Mouse (Mus musculus) midbrain, embryonic 10.5 days (tissue): ENCODE measurements around the gene Igf1r. TPM values are rescaled to one million over a fixed set of nuclear protein-coding genes. Genes with fewer than 3 reads are reported as not detected.

Source experiments
- DNase-seq: peaks from one replicate; pipeline ENCODE4 v3.0.0-alpha.2; 2017; ENCODE audit warnings: low spot score
- H3K27ac ChIP-seq: fragments of 300-500 bp; sonication (generic); replicated peaks from 2 replicates; pipeline ENCODE4 v1.5.1; 2016; ENCODE audit warnings: mild to moderate bottlenecking
- H3K27me3 ChIP-seq: fragments of 300-500 bp; sonication (generic); 2 replicates; pipeline ENCODE4 v1.6.1; 2016; ENCODE audit warnings: low read depth, mild to moderate bottlenecking; ENCODE audit not compliant: poor library complexity, severe bottlenecking
- H3K36me3 ChIP-seq: fragments of 300-500 bp; sonication (generic); 2 replicates; pipeline ENCODE4 v1.6.1; 2016; ENCODE audit warnings: mild to moderate bottlenecking, moderate library complexity
- H3K4me1 ChIP-seq: fragments of 300-500 bp; sonication (generic); 2 replicates; pipeline ENCODE4 v1.6.1; 2016
- H3K4me3 ChIP-seq: fragments of 300-500 bp; sonication (generic); 2 replicates; pipeline ENCODE4 v1.5.1; 2016; ENCODE audit warnings: mild to moderate bottlenecking, moderate library complexity
- H3K9me3 ChIP-seq: fragments of 300-500 bp; sonication (generic); replicated peaks from 2 replicates; pipeline ENCODE4 v1.6.1; 2016; ENCODE audit warnings: mild to moderate bottlenecking
- WGBS: fragments of 180-500 bp; shearing (Covaris S2); methylation state at CpG from one replicate; pipeline ENCODE4 v1.1.7; 2016; 5-methylcytosine and 5-hydroxymethylcytosine counted together
- polyA plus RNA-seq: library from polyadenylated mRNA; unstranded; fragments of >200 nt; fragmentation: Nextera tagmentation; extraction: Ambion mirVana; gene quantifications from 2 replicates; pipeline ENCODE4 v1.2.1, GENCODE M21; 2016

Gene Igf1r
- polyA plus RNA-seq, 1 experiment from 2014 or later = 17.0 TPM

GRCm38 (mm10) chr7:68224006-68224405 is 271.4 kb downstream of the Igf1r start:
- 95% methylated on average over 5 of the region's 5 CpGs for WGBS
- no peak overlapping the region for H3K4me3 ChIP-seq
- H3K9me3 ChIP-seq = no peaks in the 10 kb centered on the region
- H3K4me1 ChIP-seq = peaks cover 26% of the 10 kb centered on the region
- peaks cover 92% of the 10 kb centered on the region for H3K36me3 ChIP-seq
- no peaks in the 10 kb centered on the region for H3K27me3 ChIP-seq
- no peak overlapping the region for H3K27ac ChIP-seq
- no peak for DNase-seq

DNA sequence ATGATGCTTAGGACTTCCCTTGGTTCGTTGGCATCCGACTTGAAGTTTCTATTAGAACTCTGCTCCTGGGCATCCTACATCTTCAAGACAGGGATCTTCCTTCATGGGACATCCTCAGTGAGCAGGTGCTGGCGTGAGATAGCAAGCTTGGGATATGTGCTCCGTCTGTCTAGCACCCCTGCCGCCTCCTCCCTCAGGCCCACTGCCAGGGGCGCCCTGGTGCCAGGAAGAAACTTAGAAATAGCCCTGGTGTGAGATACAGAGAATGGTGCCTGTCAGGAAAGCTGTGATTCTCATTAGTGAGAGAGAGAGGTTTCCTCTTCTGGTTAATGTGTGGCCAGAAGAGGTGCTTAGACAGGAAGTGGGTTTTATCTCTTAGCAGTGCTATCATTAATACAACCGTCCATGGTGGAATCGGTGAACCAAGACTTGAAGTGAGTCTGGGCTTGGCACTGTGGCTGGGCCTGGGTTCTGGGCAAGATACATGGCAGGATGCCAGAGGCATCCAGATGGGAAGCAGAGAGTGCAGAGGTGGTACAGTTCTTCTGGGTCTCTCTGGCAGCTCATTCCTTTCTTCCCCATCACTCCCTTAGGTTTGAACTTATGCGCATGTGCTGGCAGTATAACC is 272.9 kb downstream of the Igf1r start:
- Histone ChIP-seq H3K4me3 (no peak overlapping the region), H3K36me3 (peaks cover 90% of the 10 kb centered on the region), H3K27me3 (no peaks in the 10 kb centered on the region), H3K9me3 (no peaks in the 10 kb centered on the region), H3K27ac (no peak overlapping the region), H3K4me1 (peaks cover 28% of the 10 kb centered on the region)
- no peak for DNase-seq
- 94% methylated on average over 9 of the region's 9 CpGs for WGBS

GRCm38 (mm10) chr7:68227021-68227420 is 274.4 kb downstream of the Igf1r start:
- Histone ChIP-seq H3K27ac (no peak overlapping the region; the same call in 1 of the 2 replicates), H3K27me3 (no peaks in the 10 kb centered on the region), H3K4me3 (no peak overlapping the region), H3K9me3 (no peaks in the 10 kb centered on the region), H3K4me1 (peaks cover 28% of the 10 kb centered on the region), H3K36me3 (peaks cover 90% of the 10 kb centered on the region)
- DNase-seq = no peak
- 82% methylated on average over 11 of the region's 11 CpGs for WGBS

- DNase-seq = no peak
- Histone ChIP-seq H3K27ac (peak overlapping the region; percentile 30; the same call in 1 of the 2 replicates), H3K4me1 (peaks cover 30% of the 10 kb centered on the region), H3K36me3 (peaks cover 84% of the 10 kb centered on the region), H3K9me3 (no peaks in the 10 kb centered on the region), H3K27me3 (no peaks in the 10 kb centered on the region), H3K4me3 (no peak overlapping the region)
- WGBS = 90% methylated on average over 4 of the region's 4 CpGs
Measured at GRCm38 (mm10) chr7:68227621-68228020, 275.0 kb downstream of the Igf1r start.

DNA sequence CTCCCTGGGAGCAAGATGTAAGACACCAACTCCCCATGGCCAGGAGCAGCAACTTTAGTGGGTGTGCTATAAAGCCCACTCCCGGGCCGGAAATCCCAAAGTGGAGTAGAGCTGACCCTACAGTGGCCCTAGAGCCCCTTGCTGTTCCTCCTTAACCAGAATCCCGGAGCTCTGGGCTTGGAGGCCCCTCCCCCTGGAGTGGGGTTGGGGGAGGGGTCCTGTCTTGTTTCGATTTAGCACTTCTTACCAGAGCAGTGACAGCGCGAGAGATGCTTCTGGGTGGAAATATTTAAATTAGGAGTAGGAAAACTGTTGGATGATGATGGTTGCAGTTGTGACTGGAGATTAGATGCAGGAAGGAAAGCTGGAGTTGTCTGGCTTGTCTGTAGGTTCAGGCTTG is 275.9 kb downstream of the Igf1r start:
- no peak overlapping the region for H3K4me3 ChIP-seq
- H3K27ac ChIP-seq = peak overlapping the region; percentile 46; the same call in 1 of the 2 replicates
- peaks cover 30% of the 10 kb centered on the region for H3K4me1 ChIP-seq
- WGBS = 49% methylated on average over 6 of the region's 6 CpGs
- peaks cover 75% of the 10 kb centered on the region for H3K36me3 ChIP-seq
- no peaks in the 10 kb centered on the region for H3K9me3 ChIP-seq
- H3K27me3 ChIP-seq = no peaks in the 10 kb centered on the region
- no peak for DNase-seq

- Histone ChIP-seq H3K4me3 (no peak overlapping the region), H3K36me3 (peaks cover 52% of the 10 kb centered on the region), H3K4me1 (peaks cover 36% of the 10 kb centered on the region), H3K27ac (no peak overlapping the region), H3K9me3 (no peaks in the 10 kb centered on the region), H3K27me3 (no peaks in the 10 kb centered on the region)
- 95% methylated on average over 9 of the region's 9 CpGs for WGBS
- DNase-seq = no peak
Measured at GRCm38 (mm10) chr7:68230831-68231230, 278.2 kb downstream of the Igf1r start.

DNA sequence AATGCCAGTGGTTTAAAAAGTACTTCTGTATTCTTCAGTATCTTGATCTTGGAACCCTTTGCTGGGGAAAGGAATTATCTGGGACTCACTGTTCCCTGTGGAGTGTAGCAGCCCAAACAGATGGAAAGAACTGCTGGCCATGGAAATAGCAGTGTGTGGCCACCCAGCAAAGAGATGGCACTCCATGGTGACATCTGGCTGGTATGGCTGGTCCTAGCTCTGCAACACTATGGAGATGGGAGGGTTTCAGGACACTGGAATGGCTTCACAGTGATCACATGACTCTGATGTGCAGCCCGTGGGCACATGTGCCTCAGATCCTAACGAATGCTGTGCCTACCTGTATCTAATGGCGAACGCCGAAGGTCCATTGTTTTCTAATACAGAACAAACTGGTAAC is 279.9 kb downstream of the Igf1r start:
- WGBS = 89% methylated on average over 5 of the region's 5 CpGs
- Histone ChIP-seq H3K4me1 (peaks cover 34% of the 10 kb centered on the region), H3K27ac (no peak overlapping the region), H3K27me3 (no peaks in the 10 kb centered on the region), H3K4me3 (no peak overlapping the region), H3K36me3 (peaks cover 35% of the 10 kb centered on the region), H3K9me3 (no peaks in the 10 kb centered on the region)
- no peak for DNase-seq

- no peaks in the 10 kb centered on the region for H3K27me3 ChIP-seq
Measured at GRCm38 (mm10) chr7:68233619-68234223, 281.1 kb downstream of the Igf1r start.

DNA sequence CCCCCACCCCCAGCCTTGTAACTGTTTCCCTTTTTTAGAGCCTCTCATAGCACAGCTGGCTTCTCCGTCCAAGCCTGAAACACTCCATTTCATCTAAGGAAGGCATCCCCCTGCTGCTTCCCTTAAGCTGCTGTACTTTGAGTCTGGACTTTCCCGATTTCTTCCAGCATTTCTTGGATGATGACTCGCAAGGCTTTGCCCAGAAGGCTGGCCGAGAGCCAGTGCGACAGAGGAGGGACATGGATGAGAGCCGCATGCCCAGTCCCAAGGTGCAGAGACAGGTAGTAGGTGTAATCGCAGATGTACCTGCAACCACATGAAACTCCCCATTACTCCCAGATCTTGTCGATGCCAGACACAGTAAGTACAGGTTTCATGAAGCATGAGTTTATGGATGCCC is 284.2 kb downstream of the Igf1r start:
- 88% methylated on average over 8 of the region's 8 CpGs for WGBS
- Histone ChIP-seq H3K36me3 (peaks cover under 1% of the 10 kb centered on the region), H3K27ac (no peak overlapping the region), H3K4me3 (no peak overlapping the region), H3K27me3 (no peaks in the 10 kb centered on the region), H3K4me1 (peaks cover 28% of the 10 kb centered on the region), H3K9me3 (no peaks in the 10 kb centered on the region)
- DNase-seq = no peak

More at GRCm38 (mm10) chr7:68233619-68234223, 281.1 kb downstream of the Igf1r start:
- Histone ChIP-seq H3K4me1 (peaks cover 25% of the 10 kb centered on the region), H3K9me3 (no peaks in the 10 kb centered on the region), H3K36me3 (peaks cover 26% of the 10 kb centered on the region), H3K27ac (peak overlapping the region; percentile 6), H3K4me3 (no peak overlapping the region)
- peak; percentile 66 for DNase-seq
- WGBS = 30% methylated on average over 13 of the region's 13 CpGs

GRCm38 (mm10) chr7:68239220-68239827 is 286.7 kb downstream of the Igf1r start:
- 65% methylated on average over 11 of the region's 11 CpGs for WGBS
- DNase-seq = no peak
- no peak overlapping the region for H3K4me3 ChIP-seq

DNA sequence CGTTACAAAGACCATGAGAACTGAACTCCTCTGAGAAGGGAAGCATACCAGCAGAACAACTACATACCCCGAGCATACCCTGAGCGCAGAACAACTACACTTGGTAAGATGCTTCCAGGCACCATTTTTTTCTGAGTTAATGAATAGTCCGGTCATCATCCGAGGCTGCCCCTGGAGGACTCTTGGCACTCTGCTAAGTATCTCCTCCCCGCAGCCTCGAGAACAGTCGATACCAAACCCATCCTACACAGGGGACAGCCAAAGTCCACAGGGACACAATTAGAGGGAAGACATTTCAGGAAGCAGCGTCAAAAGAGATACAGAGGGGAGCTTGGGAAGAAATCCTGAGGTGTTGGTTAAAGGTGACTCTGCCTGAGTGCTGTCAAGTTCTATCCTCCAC is 288.6 kb downstream of the Igf1r start:
- Histone ChIP-seq H3K9me3 (no peaks in the 10 kb centered on the region), H3K27me3 (no peaks in the 10 kb centered on the region), H3K4me1 (peaks cover 10% of the 10 kb centered on the region), H3K36me3 (no peaks in the 10 kb centered on the region), H3K4me3 (no peak overlapping the region), H3K27ac (no peak overlapping the region)
- 89% methylated on average over 9 of the region's 9 CpGs for whole genome bisulfite sequencing
- DNase-seq = no peak

More at GRCm38 (mm10) chr7:68239220-68239827, 286.7 kb downstream of the Igf1r start:
- peaks cover 10% of the 10 kb centered on the region for H3K4me1 ChIP-seq
- no peaks in the 10 kb centered on the region for H3K36me3 ChIP-seq
- H3K9me3 ChIP-seq = no peaks in the 10 kb centered on the region
- H3K27me3 ChIP-seq = no peaks in the 10 kb centered on the region
- H3K27ac ChIP-seq = no peak overlapping the region

- WGBS = 48% methylated on average over 4 of the region's 4 CpGs
- Histone ChIP-seq H3K27me3 (no peaks in the 10 kb centered on the region), H3K9me3 (0 out of 2 replicates have a peak, but pooled peaks cover 5% of the 10 kb centered on the region), H3K36me3 (no peaks in the 10 kb centered on the region), H3K27ac (no peak overlapping the region), H3K4me3 (no peak overlapping the region), H3K4me1 (no peaks in the 10 kb centered on the region)
- DNase-seq = no peak
Measured at GRCm38 (mm10) chr7:68245681-68246080, 293.1 kb downstream of the Igf1r start.

- H3K27ac ChIP-seq = no peak overlapping the region
- H3K36me3 ChIP-seq = no peaks in the 10 kb centered on the region
- DNase-seq = no peak
- no peak overlapping the region for H3K4me3 ChIP-seq
- WGBS = 87% methylated on average over 8 of the region's 8 CpGs
- no peaks in the 10 kb centered on the region for H3K4me1 ChIP-seq
- H3K27me3 ChIP-seq = no peaks in the 10 kb centered on the region
- H3K9me3 ChIP-seq = 0 out of 2 replicates have a peak, but pooled peaks cover 5% of the 10 kb centered on the region
Measured at GRCm38 (mm10) chr7:68246249-68246648, 293.6 kb downstream of the Igf1r start.
